Mouse (Mus musculus) ovary, postnatal 10 days (tissue): ENCODE measurements at regions not wholly inside any gene's neighbourhood (a gene's known extent, or its start where the extent isn't known, plus 50 kb on each side); places are given as distances from the start of the nearest gene placed in this dataset.
"Not testable (repeated sequence)": the region's sequence is repeated elsewhere in the genome, so short reads cannot be mapped to it uniquely, and the experiment has no call there.

ENCODE experiments used
- DNase-seq: peaks from one replicate; pipeline ENCODE4 v3.0.0; 2022; ENCODE audit warnings: low spot score

- DNase-seq = no peak
These were observed 107.5 kb upstream of the Rasgrp1 start for GRCm38 (mm10) chr2:117450172-117450865.

GRCm38 (mm10) chr2:117451818-117452217 is 109.0 kb upstream of the Rasgrp1 start:
- DNase-seq = no peak

- DNase-seq = no peak
These were observed 112.4 kb upstream of the Rasgrp1 start for GRCm38 (mm10) chr2:117455021-117455739.

- DNase-seq = no peak
These were observed 113.1 kb upstream of the Rasgrp1 start for GRCm38 (mm10) chr2:117455740-117456455.

GRCm38 (mm10) chr2:117456456-117457020 is 113.7 kb upstream of the Rasgrp1 start:
- DNase-seq = no peak

- DNase-seq = no peak
These were observed 118.9 kb upstream of the Rasgrp1 start for GRCm38 (mm10) chr2:117461541-117462290.

- no peak for DNase-seq
These were observed 132.2 kb upstream of the Rasgrp1 start for GRCm38 (mm10) chr2:117474885-117475542.

GRCm38 (mm10) chr2:117475561-117475960 is 132.8 kb upstream of the Rasgrp1 start:
- DNase-seq = no peak

GRCm38 (mm10) chr2:117477503-117477902 is 134.7 kb upstream of the Rasgrp1 start:
- DNase-seq = not testable (repeated sequence)

- DNase-seq = not testable (repeated sequence)
These were observed 136.6 kb upstream of the Rasgrp1 start for GRCm38 (mm10) chr2:117479244-117480009.

- no peak for DNase-seq
These were observed 143.6 kb upstream of the Rasgrp1 start for GRCm38 (mm10) chr2:117486447-117486846.

- DNase-seq = no peak
These were observed 155.8 kb upstream of the Rasgrp1 start for GRCm38 (mm10) chr2:117498565-117498964.

GRCm38 (mm10) chr2:117502611-117503010 is 159.8 kb upstream of the Rasgrp1 start:
- DNase-seq = no peak

GRCm38 (mm10) chr2:117511737-117512136 is 168.9 kb upstream of the Rasgrp1 start:
- no peak for DNase-seq

GRCm38 (mm10) chr2:117512551-117512950 is 169.8 kb upstream of the Rasgrp1 start:
- no peak for DNase-seq

GRCm38 (mm10) chr2:117524437-117524836 is 181.6 kb upstream of the Rasgrp1 start:
- DNase-seq = no peak

- DNase-seq = no peak
These were observed 196.1 kb upstream of the Rasgrp1 start for GRCm38 (mm10) chr2:117538865-117539264.

- no peak for DNase-seq
These were observed 196.5 kb upstream of the Rasgrp1 start for GRCm38 (mm10) chr2:117539285-117539684.

- peak; percentile 37 for DNase-seq
These were observed 198.7 kb upstream of the Rasgrp1 start for GRCm38 (mm10) chr2:117541471-117541870.

- no peak for DNase-seq
These were observed 199.5 kb upstream of the Rasgrp1 start for GRCm38 (mm10) chr2:117542298-117542697.
